Comparison of ENCODE assay signal across 9 mouse cellular contexts in the genomic region with DNA sequence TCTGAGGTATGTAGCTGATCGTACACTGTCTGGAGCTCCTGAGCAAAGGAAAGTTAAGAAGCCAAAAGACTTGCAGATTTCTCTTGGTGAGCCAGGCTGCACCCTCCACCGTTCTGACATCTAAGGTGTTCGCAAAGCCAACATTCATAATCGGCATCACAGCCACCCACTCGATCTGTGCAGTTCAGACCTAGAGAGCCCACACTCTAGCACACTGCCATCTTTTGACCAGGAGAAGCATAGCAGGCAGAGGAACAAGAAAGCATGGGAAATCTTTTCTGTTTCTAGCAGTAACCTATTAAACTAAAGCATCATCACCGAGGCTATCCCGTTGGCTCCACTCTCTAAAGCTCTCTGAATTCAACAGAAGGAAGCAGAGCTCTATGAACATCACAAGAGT. TPM values are rescaled to one million over a fixed set of nuclear protein-coding genes. Genes with fewer than 3 reads are reported as not detected.
DNase-seq lines count a peak whose midpoint lies in the region; ATAC-seq lines count a peak whose summit lies in the region.
"Had no signal": no experiment of that assay in that cellular context is flagged by ENCODE, and none has a peak within 500 bp of the region (broad histone marks: within the 10 kb centered on the region; RNA-seq: fewer than 3 reads in every experiment).

No protein-coding gene starts in this region.

- H3K4me1 ChIP-seq in hindbrain, embryonic 15.5 days (replicated peaks): no peaks in the 10 kb centered on the region
- H3K4me1 ChIP-seq in neural tube, embryonic 14.5 days (ENCODE audit: control insufficient read depth, insufficient read depth, low read length): no peaks in the 10 kb centered on the region

- no peak overlapping the region for H3K9ac ChIP-seq in hindbrain, embryonic 15.5 days
- H3K9ac ChIP-seq in neural tube, embryonic 14.5 days (replicated peaks; ENCODE audit: low read depth, low read length): no peak overlapping the region
- H3K9ac ChIP-seq: heart, embryonic 15.5 days had no signal

- no peak overlapping the region for H3K4me3 ChIP-seq in hindbrain, embryonic 15.5 days
- H3K4me3 ChIP-seq in neural tube, embryonic 14.5 days (ENCODE audit: low read depth, low read length): no peak overlapping the region
- H3K4me3 ChIP-seq: heart, embryonic 15.5 days had no signal

- H3K9me3 ChIP-seq in hindbrain, embryonic 15.5 days: no peaks in the 10 kb centered on the region
- no peaks in the 10 kb centered on the region for H3K9me3 ChIP-seq in neural tube, embryonic 14.5 days (ENCODE audit: control insufficient read depth, low read length)
- H3K9me3 ChIP-seq: heart, embryonic 15.5 days had no signal

- peak; percentile 80 for ATAC-seq in common myeloid progenitor, adult 5-6 weeks (replicated peaks; ENCODE audit: low read depth, poor library complexity, severe bottlenecking)
- ATAC-seq in hindbrain, embryonic 15.5 days (ENCODE audit: low FRiP score, low read depth): peak; percentile 73
- ATAC-seq in neural tube, embryonic 14.5 days (ENCODE audit: low read depth): peak; percentile 89

- H3K27ac ChIP-seq in hindbrain, embryonic 15.5 days (replicated peaks): no peak overlapping the region
- no peak overlapping the region for H3K27ac ChIP-seq in neural tube, embryonic 14.5 days (ENCODE audit: low read depth, low read length)
- H3K27ac ChIP-seq: heart, embryonic 15.5 days had no signal

- intact Hi-C loops in left cerebral cortex, postnatal 14 days (cut with DNase I): loop anchor here (10.0 kb wide), 1 partner anchor 224 kb away; no protein-coding TSS in a partner anchor

- WGBS in hindbrain, embryonic 15.5 days: 58% methylated on average over 7 of the region's 7 CpGs
- 45% methylated on average over 7 of the region's 7 CpGs for WGBS in neural tube, embryonic 14.5 days

- no peak overlapping the region for H3K4me2 ChIP-seq in hindbrain, embryonic 15.5 days
- H3K4me2 ChIP-seq in neural tube, embryonic 14.5 days (ENCODE audit: low read depth, low read length): no peak overlapping the region
- H3K4me2 ChIP-seq: heart, embryonic 15.5 days had no signal

- no peaks in the 10 kb centered on the region for H3K36me3 ChIP-seq in hindbrain, embryonic 15.5 days
- H3K36me3 ChIP-seq in neural tube, embryonic 14.5 days (ENCODE audit: control insufficient read depth, insufficient read depth, low read length): no peaks in the 10 kb centered on the region
- H3K36me3 ChIP-seq: heart, embryonic 15.5 days had no signal

- peak; percentile 4 to 42 for DNase-seq in adrenal gland, adult (ENCODE audit: inconsistent age in 2 of 2, low spot score in 1 of 2)
- no peak for DNase-seq in adrenal gland, postnatal 25 days
- DNase-seq in 3134 (ENCODE audit: extremely low read depth, insufficient read length, low spot score): peak; percentile 13
- peak; percentile 21 to 37 for DNase-seq in left cerebral cortex, postnatal 14 days (ENCODE audit: low spot score in 2 of 2)
- DNase-seq in yolk sac, embryonic 10.5 days (ENCODE audit: low spot score): no peak

- no peaks in the 10 kb centered on the region for H3K27me3 ChIP-seq in hindbrain, embryonic 15.5 days
- H3K27me3 ChIP-seq in neural tube, embryonic 14.5 days (ENCODE audit: control insufficient read depth, insufficient read depth, low read length): no peaks in the 10 kb centered on the region
- H3K27me3 ChIP-seq: heart, embryonic 15.5 days had no signal

RNA-seq across cellular contexts. Expression of a gene that starts 59.2 kb away (rescaled TPM):
- not detected in 2 replicates for total RNA-seq in adrenal gland, postnatal 25 days (2021)
- not detected in 2 replicates for total RNA-seq in common myeloid progenitor, adult 5-6 weeks (2017)
- polyA plus RNA-seq in hindbrain, embryonic 15.5 days (2015; fragmentation: Nextera tagmentation; extraction: Ambion mirVana): 0.36 and 0.60 TPM in 2 replicates
- total RNA-seq in left cerebral cortex, postnatal 14 days (2021): not detected
- polyA plus RNA-seq in neural tube, embryonic 14.5 days (2014; fragmentation: Nextera tagmentation; extraction: Ambion mirVana): 0.39 and 1.5 TPM in 2 replicates

Comparison
In these comparisons a context has a peak if more than half of its experiments do, and no peak if none do; other contexts are left out.
1. DNase-seq: peak in adrenal gland, adult (2 of 2), 3134 (single experiment) and left cerebral cortex, postnatal 14 days (2 of 2); none in adrenal gland, postnatal 25 days (single experiment) and yolk sac, embryonic 10.5 days (single experiment).
2. Peak in every context shown above with its lines, with median percentiles within 50 percentile points of each other: ATAC-seq.